Mouse (Mus musculus) forebrain, embryonic 12.5 days (tissue): ENCODE measurements around the gene Ddah2. TPM values are rescaled to one million over a fixed set of nuclear protein-coding genes. Genes with fewer than 3 reads are reported as not detected.

Source experiments
- ATAC-seq: fragments of 200-750 bp; cut with Nextera tagmentation; 2 replicates; pipeline ENCODE4 v1.8.0; 2017; ENCODE audit warnings: moderate TSS enrichment; ENCODE audit not compliant: low FRiP score
- H3K27ac ChIP-seq: fragments of 300-500 bp; sonication (generic); 2 replicates; pipeline ENCODE4 v1.5.1; 2016; ENCODE audit warnings: mild to moderate bottlenecking
- H3K27me3 ChIP-seq: fragments of 300-500 bp; sonication (generic); 2 replicates; pipeline ENCODE4 v1.6.1; 2016; ENCODE audit warnings: mild to moderate bottlenecking
- H3K36me3 ChIP-seq: fragments of 300-500 bp; sonication (generic); replicated peaks from 2 replicates; pipeline ENCODE4 v1.6.1; 2016; ENCODE audit warnings: mild to moderate bottlenecking
- H3K4me1 ChIP-seq: fragments of 300-500 bp; sonication (generic); 2 replicates; pipeline ENCODE4 v1.6.1; 2016
- H3K4me2 ChIP-seq: fragments of 300-500 bp; sonication (generic); 2 replicates; pipeline ENCODE4 v1.6.1; 2016; ENCODE audit warnings: mild to moderate bottlenecking, moderate library complexity
- H3K4me3 ChIP-seq: fragments of 300-500 bp; sonication (generic); replicated peaks from 2 replicates; pipeline ENCODE4 v1.5.1; 2016; ENCODE audit warnings: mild to moderate bottlenecking
- H3K9ac ChIP-seq: fragments of 300-500 bp; sonication (generic); 2 replicates; pipeline ENCODE4 v1.6.1; 2016; ENCODE audit warnings: mild to moderate bottlenecking
- H3K9me3 ChIP-seq: fragments of 300-500 bp; sonication (generic); 2 replicates; pipeline ENCODE4 v1.6.1; 2016
- WGBS: fragments of 180-500 bp; shearing (Covaris S2); methylation state at CpG from one replicate; pipeline ENCODE4 v1.1.7; 2016; 5-methylcytosine and 5-hydroxymethylcytosine counted together
- polyA plus RNA-seq: library from polyadenylated mRNA; unstranded; fragments of >200 nt; fragmentation: Nextera tagmentation; extraction: Ambion mirVana; gene quantifications from 2 replicates; pipeline ENCODE4 v1.2.1, GENCODE M21; 2016

Ddah2 gene
- polyA plus RNA-seq, 1 experiment from 2014 or later: 513 TPM

- 60% methylated on average over 3 of the region's 3 CpGs for WGBS
- peaks cover 8% of the 10 kb centered on the region; the same call in 1 of the 2 replicates for H3K4me1 ChIP-seq
- H3K27ac ChIP-seq: no peak overlapping the region
- H3K9ac ChIP-seq: 0 out of 2 replicates have a peak overlapping the region, but pooled peaks have one; percentile 29
- peaks cover 25% of the 10 kb centered on the region for H3K36me3 ChIP-seq
- no peak overlapping the region; the same call in 1 of the 2 replicates for H3K4me2 ChIP-seq
- H3K27me3 ChIP-seq: no peaks in the 10 kb centered on the region; the same call in 1 of the 2 replicates
- ATAC-seq: no peak
- no peaks in the 10 kb centered on the region for H3K9me3 ChIP-seq
- no peak overlapping the region for H3K4me3 ChIP-seq
Measured at GRCm38 (mm10) chr17:35106522-35106921, 47.7 kb downstream of the Ddah2 start.

DNA sequence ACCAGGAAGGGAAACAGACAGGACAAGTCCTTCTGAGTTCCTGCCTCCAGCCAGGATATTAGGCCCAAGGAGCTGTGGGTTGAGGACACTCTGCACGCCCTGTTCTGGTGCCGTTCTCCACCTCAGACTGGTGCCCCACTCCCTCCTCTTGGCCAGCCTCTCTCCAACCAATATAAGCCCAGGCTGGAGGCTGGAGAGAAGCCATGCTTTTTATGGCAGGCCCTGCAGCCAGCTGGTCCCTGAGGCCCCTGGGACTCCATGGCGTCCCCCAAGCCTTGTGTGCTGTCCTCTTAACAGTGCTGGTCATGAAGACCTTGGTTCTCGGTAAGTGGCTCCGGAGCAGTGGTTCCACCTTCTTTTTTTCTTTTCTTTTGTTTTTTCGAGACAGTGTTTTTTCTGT is 49.3 kb downstream of the Ddah2 start, which contains the start of gene Ly6g5c:
Ly6g5c (plus strand) TSS at position 183 of the 400 bp plus-strand sequence.
- no peaks in the 10 kb centered on the region; the same call in 1 of the 2 replicates for H3K27me3 ChIP-seq
- H3K9me3 ChIP-seq: no peaks in the 10 kb centered on the region
- H3K9ac ChIP-seq: no peak within 1 kb of the TSS
- H3K27ac ChIP-seq: no peak within 1 kb of the TSS
- 90% methylated on average over 6 of the region's 6 CpGs for WGBS
- H3K4me1 ChIP-seq: peaks cover 8% of the 10 kb centered on the region; the same call in 1 of the 2 replicates
- H3K4me3 ChIP-seq: no peak within 1 kb of the TSS
- H3K36me3 ChIP-seq: peaks cover 9% of the 10 kb centered on the region
- no peak within 1 kb of the TSS for H3K4me2 ChIP-seq
- ATAC-seq: no peak

Other genes starting within 250 kb of the Ddah2 start
- 28.6 and 32.7 TPM in 2 replicates for gene Stk19, start 222.1 kb upstream of the Ddah2 start, polyA plus RNA-seq
- 72.9 and 77.6 TPM in 2 replicates for gene Dxo, start 222.0 kb upstream of the Ddah2 start, polyA plus RNA-seq
- gene Skiv2l, start 208.8 kb upstream of the Ddah2 start, polyA plus RNA-seq: 61.8 and 64.8 TPM in 2 replicates
- 124 and 133 TPM in 2 replicates for gene Nelfe, start 208.6 kb upstream of the Ddah2 start, polyA plus RNA-seq
- 2.9 and 3.6 TPM in 2 replicates for gene Cfb, start 196.5 kb upstream of the Ddah2 start, polyA plus RNA-seq
- gene Zbtb12, start 179.6 kb upstream of the Ddah2 start, polyA plus RNA-seq: 9.2 and 10.4 TPM in 2 replicates
- not detected in 2 replicates for gene Gm20547, start 177.0 kb upstream of the Ddah2 start, polyA plus RNA-seq
- 1.3 and 1.6 TPM in 2 replicates for gene C2, start 160.8 kb upstream of the Ddah2 start, polyA plus RNA-seq
- 111 and 114 TPM in 2 replicates for gene Ehmt2, start 160.6 kb upstream of the Ddah2 start, polyA plus RNA-seq
- gene Slc44a4, start 144.6 kb upstream of the Ddah2 start, polyA plus RNA-seq: not detected in 2 replicates
- gene Neu1, start 127.8 kb upstream of the Ddah2 start, polyA plus RNA-seq: 16.2 and 16.9 TPM in 2 replicates
- 0.11 and 0.21 TPM in 2 replicates for gene Hspa1b, start 99.8 kb upstream of the Ddah2 start, polyA plus RNA-seq
- not detected in 2 replicates for gene Gm20481, start 89.1 kb upstream of the Ddah2 start, polyA plus RNA-seq
- gene Hspa1a, start 86.9 kb upstream of the Ddah2 start, polyA plus RNA-seq: 2.0 and 2.3 TPM in 2 replicates
- 1.2 and 1.3 TPM in 2 replicates for gene Hspa1l, start 86.3 kb upstream of the Ddah2 start, polyA plus RNA-seq
- gene Lsm2, start 77.2 kb upstream of the Ddah2 start, polyA plus RNA-seq: 226 and 238 TPM in 2 replicates
- 158 and 159 TPM in 2 replicates for gene Vars, start 58.0 kb upstream of the Ddah2 start, polyA plus RNA-seq
- 0.17 and 0.27 TPM in 2 replicates for gene Vwa7, start 42.5 kb upstream of the Ddah2 start, polyA plus RNA-seq
- 7.4 and 7.7 TPM in 2 replicates for gene Sapcd1, start 31.0 kb upstream of the Ddah2 start, polyA plus RNA-seq
- 5.3 and 5.6 TPM in 2 replicates for gene Msh5, start 12.3 kb upstream of the Ddah2 start, polyA plus RNA-seq
- gene Clic1, start 9.1 kb upstream of the Ddah2 start, polyA plus RNA-seq: 152 and 155 TPM in 2 replicates
- gene Ly6g6c, start 6.4 kb downstream of the Ddah2 start, polyA plus RNA-seq: not detected in 2 replicates
- 0.40 and 0.54 TPM in 2 replicates for gene Mpig6b, start 7.1 kb downstream of the Ddah2 start, polyA plus RNA-seq
- gene Ly6g6e, start 17.9 kb downstream of the Ddah2 start, polyA plus RNA-seq: 0.28 and 0.50 TPM in 2 replicates
- gene Ly6g6d, start 19.0 kb downstream of the Ddah2 start, polyA plus RNA-seq: 0.29 and 1.6 TPM in 2 replicates
- 0.17 and 0.18 TPM in 2 replicates for gene Ly6g6f, start 26.6 kb downstream of the Ddah2 start, polyA plus RNA-seq
- 59.2 and 70.7 TPM in 2 replicates for gene Abhd16a, start 30.2 kb downstream of the Ddah2 start, polyA plus RNA-seq
- not detected in 2 replicates for gene Ly6g5c, start 49.2 kb downstream of the Ddah2 start, polyA plus RNA-seq
- 0.96 and 1.5 TPM in 2 replicates for gene Ly6g5b, start 56.4 kb downstream of the Ddah2 start, polyA plus RNA-seq
- gene Gpank1, start 62.4 kb downstream of the Ddah2 start, polyA plus RNA-seq: 27.4 and 28.1 TPM in 2 replicates
- 283 and 284 TPM in 2 replicates for gene Csnk2b, start 63.0 kb downstream of the Ddah2 start, polyA plus RNA-seq
- 5.3 and 7.2 TPM in 2 replicates for gene D17H6S53E, start 67.3 kb downstream of the Ddah2 start, polyA plus RNA-seq
- 0.46 and 0.63 TPM in 2 replicates for gene Apom, start 73.0 kb downstream of the Ddah2 start, polyA plus RNA-seq
- gene Bag6, start 76.1 kb downstream of the Ddah2 start, polyA plus RNA-seq: 88.9 and 97.8 TPM in 2 replicates
- gene Prrc2a, start 105.9 kb downstream of the Ddah2 start, polyA plus RNA-seq: 221 and 231 TPM in 2 replicates
- 4.3 and 4.9 TPM in 2 replicates for gene Aif1, start 117.0 kb downstream of the Ddah2 start, polyA plus RNA-seq
- 4.0 and 4.8 TPM in 2 replicates for gene Lst1, start 129.4 kb downstream of the Ddah2 start, polyA plus RNA-seq
- gene Ltb, start 135.4 kb downstream of the Ddah2 start, polyA plus RNA-seq: not detected in 2 replicates
- not detected in 2 replicates for gene Tnf, start 143.0 kb downstream of the Ddah2 start, polyA plus RNA-seq
- gene Lta, start 146.3 kb downstream of the Ddah2 start, polyA plus RNA-seq: not detected in 2 replicates
- gene Gm16181, start 161.8 kb downstream of the Ddah2 start, polyA plus RNA-seq: 0.41 TPM in 2 replicates
- gene Atp6v1g2, start 174.6 kb downstream of the Ddah2 start, polyA plus RNA-seq: 16.2 and 17.3 TPM in 2 replicates
- 11.0 and 12.9 TPM in 2 replicates for gene Nfkbil1, start 176.8 kb downstream of the Ddah2 start, polyA plus RNA-seq
- 614 and 623 TPM in 2 replicates for gene Ddx39b, start 182.7 kb downstream of the Ddah2 start, polyA plus RNA-seq
- 37.2 and 39.2 TPM in 2 replicates for gene H2-D1, start 203.7 kb downstream of the Ddah2 start, polyA plus RNA-seq